In genomic region chr3:55089291-55089690, GRCm38 (mm10) we compare ENCODE assay signal across 18 mouse cellular contexts. TPM values are rescaled to one million over a fixed set of nuclear protein-coding genes. Genes with fewer than 3 reads are reported as not detected.
"Had no signal": no experiment of that assay in that cellular context is flagged by ENCODE, and none has a peak within 500 bp of the region (broad histone marks: within the 10 kb centered on the region; RNA-seq: fewer than 3 reads in every experiment).

No protein-coding gene starts in this region.

- H3K27ac ChIP-seq: limb, embryonic 13.5 days; liver, embryonic 14.5 days; lung, embryonic 15.5 days; macrophage; midbrain, embryonic 15.5 days; neural tube, embryonic 12.5 days had no signal

- H3K4me1 ChIP-seq: limb, embryonic 13.5 days; lung, embryonic 15.5 days; megakaryocyte, embryonic 14.5 days; midbrain, embryonic 15.5 days; neural tube, embryonic 12.5 days had no signal

- ATAC-seq: midbrain, embryonic 15.5 days had no signal

- H3K36me3 ChIP-seq: limb, embryonic 13.5 days; lung, embryonic 15.5 days; midbrain, embryonic 15.5 days; neural tube, embryonic 12.5 days had no signal

- H3K27me3 ChIP-seq: limb, embryonic 13.5 days; lung, embryonic 15.5 days; megakaryocyte, embryonic 14.5 days; midbrain, embryonic 15.5 days; neural tube, embryonic 12.5 days had no signal

- DNase-seq: left cerebral cortex, postnatal 4 days; lung, postnatal 14 days; right cerebral cortex, postnatal 14 days; thymus, adult 2 months; thymus, postnatal 25 days had no signal

- H3K4me2 ChIP-seq: limb, embryonic 13.5 days; lung, embryonic 15.5 days; midbrain, embryonic 11.5 days; midbrain, embryonic 15.5 days; neural tube, embryonic 12.5 days had no signal

- H3K9ac ChIP-seq: limb, embryonic 13.5 days; liver, embryonic 14.5 days; lung, embryonic 15.5 days; midbrain, embryonic 15.5 days; neural tube, embryonic 12.5 days had no signal

- H3K9me3 ChIP-seq: limb, embryonic 13.5 days; lung, embryonic 15.5 days; megakaryocyte, embryonic 14.5 days; midbrain, embryonic 15.5 days; neural tube, embryonic 12.5 days had no signal

- H3K4me3 ChIP-seq: limb, embryonic 13.5 days; lung, embryonic 15.5 days; megakaryocyte, embryonic 14.5 days; midbrain, embryonic 15.5 days; neural tube, embryonic 12.5 days had no signal

RNA-seq across cellular contexts. Expression of gene Ccna1, which starts 34.0 kb away (rescaled TPM):
- total RNA-seq: monocyte, adult 5-6 weeks; neutrophil, adult 5-6 weeks had no signal
- polyA plus RNA-seq: macrophage had no signal

RNA-seq across cellular contexts. Expression of gene Ccdc169, which starts 47.8 kb away (rescaled TPM):
- total RNA-seq: layer of hippocampus, postnatal 14 days; monocyte, adult 5-6 weeks; neutrophil, adult 5-6 weeks had no signal
- polyA plus RNA-seq: intestine, embryonic 14.5 days; kidney, embryonic 16.5 days; liver, embryonic 14.5 days; lung, embryonic 15.5 days; midbrain, embryonic 11.5 days; neural tube, embryonic 12.5 days; thymus, adult 2 months had no signal
